Mouse (Mus musculus): ENCODE measurements around the gene Ak4. TPM values are rescaled to one million over a fixed set of nuclear protein-coding genes. Genes with fewer than 3 reads are reported as not detected.
A peak's percentile ranks its signal among the peaks of the same experiment; 100 is the strongest.

Ak4 gene
- total RNA-seq, 2 experiments from 2014 or later: 0.61 TPM; not detected in 1

DNA sequence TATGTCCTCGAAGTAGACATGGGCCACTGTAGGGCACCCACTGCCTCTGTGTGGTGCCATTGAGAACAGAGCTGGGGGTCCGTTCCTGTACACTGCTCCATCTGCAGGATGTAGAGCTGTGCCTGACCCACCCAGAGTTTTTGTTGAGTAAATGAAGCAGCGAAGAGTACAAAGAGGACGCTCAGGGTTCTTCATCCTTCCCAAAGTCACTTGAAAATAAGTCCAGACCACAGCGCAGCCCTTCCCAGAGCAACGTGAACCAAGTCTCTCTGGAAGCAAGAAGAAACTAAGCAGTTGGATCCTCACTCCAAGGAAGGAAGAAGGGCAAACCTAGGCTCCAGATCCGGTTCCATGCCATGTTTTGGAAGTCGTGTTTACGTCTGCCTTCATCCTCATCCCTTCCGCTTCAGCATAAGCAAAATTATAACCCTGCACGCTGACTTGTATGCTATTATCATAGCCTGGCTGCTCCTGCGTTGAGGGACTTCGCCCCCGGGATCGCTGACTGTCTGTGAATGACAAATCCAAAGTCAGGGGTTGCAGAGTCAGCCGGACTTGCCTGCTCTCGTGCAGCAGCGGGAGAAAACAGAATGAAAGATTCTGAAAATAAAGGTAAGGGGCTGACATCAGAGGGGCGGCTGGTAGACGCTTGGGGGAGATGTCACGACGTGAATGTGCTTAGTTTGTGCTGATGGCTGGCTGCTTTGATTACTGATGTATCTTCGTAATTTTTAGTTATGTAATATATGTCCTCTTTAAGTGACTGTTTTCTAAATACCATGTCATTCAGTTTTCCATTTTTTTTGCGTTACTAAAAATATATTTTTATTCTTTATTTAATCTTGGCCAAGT lies 88.7 kb downstream of the Ak4 start:
- ATAC-seq (replicated peaks; ENCODE audit: low FRiP score, low TSS enrichment, poor library complexity, severe bottlenecking): peak; percentile 69

DNA sequence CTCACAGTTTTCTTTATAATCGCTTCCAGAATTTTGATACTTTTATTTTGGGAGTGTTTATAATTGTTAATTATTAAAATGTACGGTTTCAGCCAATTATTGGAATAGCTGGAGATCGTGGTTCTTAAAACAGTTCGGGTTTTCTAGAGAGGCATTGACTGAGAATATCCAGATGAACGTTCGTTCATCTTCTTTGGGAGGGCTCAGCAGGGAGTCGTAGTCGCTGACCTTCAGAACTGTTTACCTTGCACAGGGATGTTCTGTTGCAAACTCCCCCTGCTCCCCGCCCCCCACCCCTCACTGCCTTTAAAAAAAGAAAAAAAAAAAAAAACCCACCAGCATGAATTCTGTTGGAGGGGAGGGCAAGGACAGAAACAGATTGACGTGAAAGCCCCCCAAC lies 89.4 kb downstream of the Ak4 start:
- ATAC-seq (replicated peaks; ENCODE audit: low FRiP score, low TSS enrichment, poor library complexity, severe bottlenecking): no peak

DNA sequence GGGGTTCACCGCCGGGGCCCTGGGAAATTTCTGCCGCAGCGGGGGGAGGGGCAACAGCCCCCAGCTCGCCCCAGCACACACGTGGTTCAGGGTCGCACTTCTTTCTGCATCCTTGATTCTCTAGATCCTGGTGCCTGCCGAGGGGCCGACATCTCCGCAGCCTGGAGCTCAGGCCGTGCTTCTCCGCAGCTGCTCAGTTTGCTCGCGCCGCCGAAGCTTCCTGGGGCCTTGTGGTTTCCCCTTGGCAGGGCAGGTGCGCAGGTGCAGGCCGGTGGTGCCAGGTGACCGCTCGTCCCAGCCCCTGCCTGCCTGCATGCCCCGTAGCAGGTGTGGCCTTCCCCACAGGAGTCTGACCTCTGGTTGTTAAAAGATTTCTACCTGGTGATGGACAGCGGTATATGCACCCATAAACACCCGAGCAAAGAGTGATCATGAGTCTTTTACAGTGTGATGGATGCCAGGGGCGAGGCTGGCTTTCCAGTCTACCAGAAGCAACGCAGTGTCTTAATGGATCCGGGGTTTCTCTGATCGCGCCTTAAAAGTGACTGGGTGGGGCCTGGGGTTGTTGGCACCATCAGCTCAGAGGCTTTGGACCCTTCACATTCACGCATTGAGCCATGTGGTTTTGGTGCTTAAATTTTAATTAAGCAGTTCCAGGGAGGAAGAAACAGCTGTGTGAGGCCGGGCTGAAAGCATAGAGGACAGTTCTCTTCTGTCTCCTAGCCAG lies 89.9 kb downstream of the Ak4 start:
- peak; percentile 19 for ATAC-seq (replicated peaks; ENCODE audit: low FRiP score, low TSS enrichment, poor library complexity, severe bottlenecking)

DNA sequence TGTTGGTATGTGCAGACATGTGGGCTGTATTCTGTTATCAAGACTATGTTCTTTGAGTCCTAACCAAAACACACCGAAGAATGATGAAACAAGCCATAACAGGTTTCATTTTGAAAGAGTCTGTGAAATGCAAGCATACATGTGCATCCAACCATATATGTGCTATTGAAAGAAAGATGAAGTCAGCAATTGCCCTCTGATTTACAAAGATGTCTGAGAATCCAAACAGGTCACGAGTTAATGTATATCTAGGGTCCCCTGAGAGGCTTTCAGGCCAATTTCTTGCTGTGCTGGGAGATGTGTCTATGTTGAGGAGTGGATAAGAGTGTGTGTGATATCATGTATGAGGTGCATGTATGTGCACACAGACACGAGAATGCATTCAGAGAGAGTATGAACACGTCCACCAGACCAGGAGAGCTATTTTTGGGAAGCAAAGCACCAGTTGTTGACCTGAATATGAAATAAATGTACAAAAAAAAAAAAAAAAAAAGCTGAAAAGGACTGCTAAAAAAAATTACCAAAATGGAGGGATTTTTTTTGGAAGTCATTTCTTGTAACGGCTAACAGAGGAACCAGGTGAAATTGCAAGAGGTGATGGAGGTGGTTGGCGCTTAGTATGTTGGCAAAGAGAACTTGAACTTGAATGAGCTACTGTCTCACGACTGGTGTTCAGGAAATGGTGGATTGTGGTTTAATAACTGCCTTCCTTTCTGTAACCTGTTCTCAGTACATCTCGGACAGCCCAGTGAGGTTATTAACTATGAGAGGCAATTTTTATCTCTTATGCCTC lies 91.2 kb downstream of the Ak4 start:
- ATAC-seq (replicated peaks; ENCODE audit: low FRiP score, low TSS enrichment, poor library complexity, severe bottlenecking): peak; percentile 24; the same call in 1 of the 2 replicates

DNA sequence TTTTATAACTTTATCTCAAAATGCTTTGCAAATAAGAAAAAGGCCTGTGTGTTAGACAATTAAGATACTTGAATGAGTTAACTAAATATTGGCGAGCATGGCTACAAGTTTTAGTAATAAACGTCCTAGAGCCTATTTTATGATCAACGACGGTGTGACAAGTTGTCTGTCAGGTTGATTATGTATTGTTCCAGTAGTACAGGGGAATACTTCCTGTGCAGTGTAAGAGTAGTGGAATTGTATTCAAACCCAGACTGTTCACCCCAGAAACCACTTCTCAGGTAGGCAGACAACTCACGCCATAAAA lies 91.8 kb downstream of the Ak4 start:
- 0 out of 2 replicates have a peak, but pooled peaks have one; percentile 2 for ATAC-seq (replicated peaks; ENCODE audit: low FRiP score, low TSS enrichment, poor library complexity, severe bottlenecking)

DNA sequence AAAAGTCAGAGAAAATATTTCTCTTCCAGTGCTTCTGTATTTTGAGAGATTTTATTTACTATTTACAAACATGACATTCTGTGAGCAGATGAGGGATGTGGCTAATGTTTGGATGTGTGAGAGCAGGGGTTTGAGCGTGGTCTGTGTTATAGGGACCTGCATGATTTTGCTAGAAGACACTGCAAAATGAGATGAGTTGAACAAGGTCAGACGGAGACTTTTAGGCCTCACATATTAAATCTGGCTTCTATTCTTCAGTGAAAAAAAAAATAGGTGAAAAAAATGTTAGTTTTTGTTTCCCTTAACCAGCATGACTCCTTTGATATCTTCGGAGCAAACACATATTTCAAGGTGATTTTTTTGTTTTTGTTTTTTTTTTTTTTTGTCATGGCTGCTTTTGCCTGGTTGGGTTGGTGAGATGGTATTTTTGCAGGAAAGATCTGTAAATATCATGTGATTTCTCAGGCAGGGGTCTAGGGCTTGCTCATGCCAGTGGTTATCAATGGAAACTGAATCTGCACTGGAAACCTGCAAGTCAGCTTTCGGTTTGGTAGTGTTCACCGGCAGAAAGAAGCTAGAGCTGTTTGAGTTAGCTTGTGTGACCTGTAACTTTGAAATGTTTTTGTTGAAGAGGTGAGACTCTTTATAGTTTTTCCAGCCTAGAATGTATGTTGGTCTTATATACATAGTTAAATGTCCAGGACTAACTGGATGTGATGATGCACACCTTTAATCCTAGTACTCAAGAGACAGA lies 92.9 kb downstream of the Ak4 start:
- ATAC-seq (replicated peaks; ENCODE audit: low FRiP score, low TSS enrichment, poor library complexity, severe bottlenecking): no peak

DNA sequence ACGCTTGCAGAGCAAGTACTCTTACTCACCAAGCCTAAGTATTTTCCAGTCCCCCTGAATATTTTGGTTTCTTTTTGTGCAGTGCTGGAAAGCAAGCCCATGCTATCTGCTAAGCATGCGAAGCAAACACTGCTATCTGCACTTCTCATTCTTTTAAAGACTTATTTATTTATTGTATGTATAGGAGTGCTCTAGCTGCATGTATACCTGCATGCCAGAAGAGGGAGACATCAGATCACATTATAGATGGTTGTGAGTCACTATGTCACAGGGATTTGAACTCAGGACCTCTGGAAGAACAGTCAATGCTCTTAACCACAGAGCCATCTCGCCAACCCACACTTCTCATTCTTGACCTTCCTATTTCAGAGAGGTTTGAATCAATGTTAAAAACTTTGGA lies 94.2 kb downstream of the Ak4 start:
- ATAC-seq (replicated peaks; ENCODE audit: low FRiP score, low TSS enrichment, poor library complexity, severe bottlenecking): no peak

DNA sequence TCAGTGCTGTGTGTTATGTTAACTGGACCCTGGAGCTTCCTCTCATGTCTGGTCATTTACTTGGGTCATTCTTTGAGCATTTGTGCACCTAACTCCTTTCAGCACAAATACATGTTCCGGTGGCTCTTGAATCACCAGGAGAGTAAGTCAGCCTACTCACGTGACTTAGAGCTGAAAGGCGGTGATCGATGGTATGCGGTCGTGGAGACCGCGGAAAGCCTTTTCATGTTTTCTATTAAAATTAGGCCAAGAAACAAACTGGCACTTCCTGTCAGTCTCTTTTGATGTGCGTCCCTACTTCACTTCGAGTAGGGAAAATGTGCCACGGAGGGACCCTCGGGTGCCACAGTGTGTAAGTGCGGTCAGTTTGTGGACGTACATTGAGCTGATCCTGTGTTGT lies 96.8 kb downstream of the Ak4 start:
- ATAC-seq (replicated peaks; ENCODE audit: low FRiP score, low TSS enrichment, poor library complexity, severe bottlenecking): no peak

Other genes with a start within 250 kb of the Ak4 start
- gene Jak1, start 154.0 kb upstream of the Ak4 start, total RNA-seq (2014; fragmentation: Nextera tagmentation): 82.6 and 108 TPM in 2 replicates
- 84.7 and 85.5 TPM in 2 replicates for gene Jak1, start 154.0 kb upstream of the Ak4 start, total RNA-seq (2017)
- gene Dnajc6, start 77.4 kb downstream of the Ak4 start, total RNA-seq (2014; fragmentation: Nextera tagmentation): 35.2 and 35.5 TPM in 2 replicates
- gene Dnajc6, start 77.4 kb downstream of the Ak4 start, total RNA-seq (2017): 40.5 and 40.8 TPM in 2 replicates
- gene Leprot, start 228.4 kb downstream of the Ak4 start, total RNA-seq (2014; fragmentation: Nextera tagmentation): 83.3 and 103 TPM in 2 replicates
- 116 and 138 TPM in 2 replicates for gene Leprot, start 228.4 kb downstream of the Ak4 start, total RNA-seq (2017)

All from megakaryocyte-erythroid progenitor cell, adult 5-6 weeks (primary cell).